Comparison of ENCODE assay signal across 8 mouse cellular contexts in the genomic region with DNA sequence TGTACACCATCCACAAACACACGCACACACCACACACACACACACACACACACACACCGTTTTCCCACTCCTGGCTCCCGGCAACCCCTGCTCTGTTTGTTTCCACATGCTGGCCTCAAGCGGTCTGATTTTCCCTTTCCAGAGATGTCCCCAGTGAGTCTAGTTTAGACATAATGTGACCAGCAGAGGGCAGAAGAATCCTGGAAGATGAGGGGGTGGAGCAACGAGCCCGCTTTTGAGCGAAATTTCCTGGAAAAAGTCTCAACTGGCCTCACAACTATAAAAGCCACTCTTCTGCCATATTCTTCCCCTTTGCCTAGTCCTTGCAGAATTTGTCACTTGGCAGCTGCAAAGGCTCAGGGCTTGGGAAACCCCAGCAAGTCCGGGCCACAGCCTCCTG. TPM values are rescaled to one million over a fixed set of nuclear protein-coding genes. Genes with fewer than 3 reads are reported as not detected.
DNase-seq lines count a peak whose midpoint lies in the region; ATAC-seq and TF ChIP-seq lines count a peak whose summit lies in the region.

No protein-coding gene starts in this region.

- H3K4me2 ChIP-seq in kidney, embryonic 16.5 days (replicated peaks; ENCODE audit: low read depth, low read length), result no peak overlapping the region
- H3K4me2 ChIP-seq in liver, embryonic 14.5 days (ENCODE audit: low read depth), result no peak overlapping the region

- TF ChIP-seq CTCF in liver, embryonic 14.5 days (IDR thresholded peaks at IDR 0.05; ENCODE audit: low read depth), result peak; percentile 68
- peak; percentile 41; the same call in 1 of the 2 replicates for TF ChIP-seq CTCF in olfactory bulb, adult 2 months (IDR thresholded peaks at IDR 0.05; ENCODE audit: insufficient read depth, low read depth, low read length)

- DNase-seq in A20 (ENCODE audit: low read depth, low spot score) (peak; percentile 44), NIH3T3 (ENCODE audit: low read depth) (peak; percentile 86)
- DNase-seq in heart, embryonic 10.5 days (ENCODE audit: low spot score), result no peak
- peak in 2 of 3 experiments; percentile 10 to 37 for DNase-seq in liver, embryonic 14.5 days (ENCODE audit: low read depth in 3 of 3, low spot score in 3 of 3)

- H3K36me3 ChIP-seq in heart, embryonic 10.5 days, result no peaks in the 10 kb centered on the region
- H3K36me3 ChIP-seq in kidney, embryonic 16.5 days (ENCODE audit: insufficient read depth, low read length), result no peaks in the 10 kb centered on the region
- H3K36me3 ChIP-seq in liver, embryonic 14.5 days (replicated peaks; ENCODE audit: control insufficient read depth, insufficient read depth, low read depth), result no peaks in the 10 kb centered on the region

- ATAC-seq in common myeloid progenitor, adult 5-6 weeks (replicated peaks; ENCODE audit: low read depth, poor library complexity, severe bottlenecking), result peak; percentile 64
- peak; percentile 60 for ATAC-seq in kidney, embryonic 16.5 days (ENCODE audit: low FRiP score, low TSS enrichment)
- no peak for ATAC-seq in liver, embryonic 14.5 days (ENCODE audit: insufficient read depth)
- no peak for ATAC-seq in erythroid progenitor cell, adult 5-6 weeks (replicated peaks; ENCODE audit: low FRiP score, poor library complexity, severe bottlenecking)

- H3K27ac ChIP-seq in heart, embryonic 10.5 days, result no peak overlapping the region
- no peak overlapping the region for H3K27ac ChIP-seq in kidney, embryonic 16.5 days (ENCODE audit: low read length)
- no peak overlapping the region for H3K27ac ChIP-seq in liver, embryonic 14.5 days
- no peak overlapping the region for H3K27ac ChIP-seq in olfactory bulb, adult 2 months (ENCODE audit: insufficient read depth, low read depth, low read length)

- TF ChIP-seq POLR2A in olfactory bulb, adult 2 months (IDR thresholded peaks at IDR 0.05; ENCODE audit: insufficient read depth, low read depth, low read length), result no peak

- no peak for TF ChIP-seq EP300 in liver, embryonic 14.5 days (IDR thresholded peaks at IDR 0.05; ENCODE audit: low read depth)

- H3K9ac ChIP-seq in kidney, embryonic 16.5 days (replicated peaks; ENCODE audit: low read length), result no peak overlapping the region
- H3K9ac ChIP-seq in liver, embryonic 14.5 days (replicated peaks), result no peak overlapping the region

- H3K4me3 ChIP-seq in heart, embryonic 10.5 days, result peak overlapping the region; percentile 31; the same call in 1 of the 2 replicates
- H3K4me3 ChIP-seq in kidney, embryonic 16.5 days (ENCODE audit: low read length), result no peak overlapping the region
- H3K4me3 ChIP-seq in liver, embryonic 14.5 days (ENCODE audit: insufficient read depth in 1 of 2, low read depth in 2 of 2, low read length in 2 of 2), result no peak overlapping the region
- H3K4me3 ChIP-seq in olfactory bulb, adult 2 months (ENCODE audit: insufficient read depth, low read depth, low read length), result no peak overlapping the region

- no peaks in the 10 kb centered on the region for H3K9me3 ChIP-seq in heart, embryonic 10.5 days
- no peaks in the 10 kb centered on the region for H3K9me3 ChIP-seq in kidney, embryonic 16.5 days (ENCODE audit: low read length)
- no peaks in the 10 kb centered on the region for H3K9me3 ChIP-seq in liver, embryonic 14.5 days (ENCODE audit: control insufficient read depth, low read length)

- peaks cover 25% of the 10 kb centered on the region for H3K4me1 ChIP-seq in heart, embryonic 10.5 days
- H3K4me1 ChIP-seq in kidney, embryonic 16.5 days (ENCODE audit: insufficient read depth, low read length), result peaks cover 13% of the 10 kb centered on the region
- 0 out of 4 replicates have a peak, but pooled peaks cover 0 to 5% of the 10 kb centered on the region in 2 experiments for H3K4me1 ChIP-seq in liver, embryonic 14.5 days (replicated peaks; ENCODE audit: control insufficient read depth in 2 of 2, insufficient read depth in 2 of 2, low read length in 1 of 2)
- H3K4me1 ChIP-seq in olfactory bulb, adult 2 months (ENCODE audit: control insufficient read depth, insufficient read depth, low read length), result no peaks in the 10 kb centered on the region

- H3K27me3 ChIP-seq in heart, embryonic 10.5 days (ENCODE audit: insufficient read depth, poor library complexity, severe bottlenecking), result peaks cover 89% of the 10 kb centered on the region
- H3K27me3 ChIP-seq in kidney, embryonic 16.5 days (ENCODE audit: insufficient read depth, low read length), result peaks cover 70% of the 10 kb centered on the region
- H3K27me3 ChIP-seq in liver, embryonic 14.5 days (ENCODE audit: control insufficient read depth, insufficient read depth, low read length), result peaks cover 55% of the 10 kb centered on the region

- WGBS in heart, embryonic 10.5 days, result 2% methylated on average over 8 of the region's 8 CpGs
- WGBS in kidney, embryonic 16.5 days, result 2% methylated on average over 8 of the region's 8 CpGs
- 2% methylated on average over 8 of the region's 8 CpGs for whole genome bisulfite sequencing in liver, embryonic 14.5 days (ENCODE audit: insufficient replicate concordance)
- WGBS in olfactory bulb, adult 2 months, result under 1% methylated on average over 8 of the region's 8 CpGs

RNA-seq across cellular contexts. Expression of a gene that starts 7.2 kb away (rescaled TPM):
- not detected in 2 replicates for total RNA-seq in common myeloid progenitor, adult 5-6 weeks (2017)
- polyA plus RNA-seq in heart, embryonic 10.5 days (2016; fragmentation: Nextera tagmentation; extraction: Ambion mirVana), result 2.6 and 11.7 TPM in 2 replicates
- 0.11 and 0.13 TPM in 2 replicates for polyA plus RNA-seq in kidney, embryonic 16.5 days (2015; fragmentation: Nextera tagmentation; extraction: Ambion mirVana)
- 0.49 and 0.64 TPM in 2 replicates for polyA plus RNA-seq in liver, embryonic 14.5 days (2012; rRNA removed)
- polyA plus RNA-seq in liver, embryonic 14.5 days (2014; fragmentation: Nextera tagmentation; extraction: Ambion mirVana), result 0.11 and 0.25 TPM in 2 replicates
- not detected in 2 replicates for polyA plus RNA-seq in olfactory bulb, adult 2 months (2012; ENCODE audit: insufficient read depth, insufficient read length, low replicate concordance, missing spikeins)
- total RNA-seq in erythroid progenitor cell, adult 5-6 weeks (2015; ENCODE audit: low replicate concordance), result not detected in 2 replicates
- not detected in 2 replicates for total RNA-seq in erythroid progenitor cell, adult 5-6 weeks (2017; ENCODE audit: low replicate concordance)

RNA-seq across cellular contexts. Expression of a gene that starts 30.2 kb away (rescaled TPM):
- total RNA-seq in common myeloid progenitor, adult 5-6 weeks (2017), result 3.4 and 4.1 TPM in 2 replicates
- polyA plus RNA-seq in heart, embryonic 10.5 days (2016; fragmentation: Nextera tagmentation; extraction: Ambion mirVana), result 5.1 and 7.0 TPM in 2 replicates
- 11.4 and 12.3 TPM in 2 replicates for polyA plus RNA-seq in kidney, embryonic 16.5 days (2015; fragmentation: Nextera tagmentation; extraction: Ambion mirVana)
- 0.21 and 0.33 TPM in 2 replicates for polyA plus RNA-seq in liver, embryonic 14.5 days (2012; rRNA removed)
- polyA plus RNA-seq in liver, embryonic 14.5 days (2014; fragmentation: Nextera tagmentation; extraction: Ambion mirVana), result 0.27 and 0.40 TPM in 2 replicates
- polyA plus RNA-seq in olfactory bulb, adult 2 months (2012; ENCODE audit: insufficient read depth, insufficient read length, low replicate concordance, missing spikeins), result not detected in 2 replicates
- total RNA-seq in erythroid progenitor cell, adult 5-6 weeks (2015; ENCODE audit: low replicate concordance), result 4.0 and 7.5 TPM in 2 replicates
- 2.3 and 3.3 TPM in 2 replicates for total RNA-seq in erythroid progenitor cell, adult 5-6 weeks (2017; ENCODE audit: low replicate concordance)

Comparison
In these comparisons a context has a peak if more than half of its experiments do, and no peak if none do; other contexts are left out.
1. ATAC-seq: peak in common myeloid progenitor, adult 5-6 weeks (single experiment) and kidney, embryonic 16.5 days (single experiment); none in liver, embryonic 14.5 days (single experiment) and erythroid progenitor cell, adult 5-6 weeks (single experiment).